Mouse (Mus musculus): ENCODE data around the gene Cd59a.

Gene Cd59a

GRCm38 (mm10) chr2:104144004-104144403, 48.4 kb downstream of the Cd59a start:
- no peak for DNase-seq

DNA sequence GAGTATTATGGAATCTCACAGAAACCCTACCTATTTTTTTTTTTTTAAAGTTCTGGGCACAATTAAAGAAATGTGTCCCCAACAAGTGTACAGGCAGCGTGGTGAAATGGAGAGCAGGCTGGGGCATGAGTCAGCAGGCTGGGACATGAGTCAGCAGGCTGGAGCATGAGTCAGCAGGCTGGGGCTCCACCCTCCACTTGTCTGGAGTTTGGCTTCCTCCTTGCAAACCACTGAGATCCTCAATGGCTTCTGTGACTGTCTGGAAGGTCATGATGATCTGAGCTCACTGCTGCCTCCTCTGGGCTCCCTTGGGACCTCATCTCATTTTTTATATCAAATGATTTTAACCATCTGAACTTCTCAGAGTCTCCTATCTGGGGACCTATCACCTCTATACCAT, 50.4 kb downstream of the Cd59a start:
- DNase-seq = peak; percentile 34 to 65

DNA sequence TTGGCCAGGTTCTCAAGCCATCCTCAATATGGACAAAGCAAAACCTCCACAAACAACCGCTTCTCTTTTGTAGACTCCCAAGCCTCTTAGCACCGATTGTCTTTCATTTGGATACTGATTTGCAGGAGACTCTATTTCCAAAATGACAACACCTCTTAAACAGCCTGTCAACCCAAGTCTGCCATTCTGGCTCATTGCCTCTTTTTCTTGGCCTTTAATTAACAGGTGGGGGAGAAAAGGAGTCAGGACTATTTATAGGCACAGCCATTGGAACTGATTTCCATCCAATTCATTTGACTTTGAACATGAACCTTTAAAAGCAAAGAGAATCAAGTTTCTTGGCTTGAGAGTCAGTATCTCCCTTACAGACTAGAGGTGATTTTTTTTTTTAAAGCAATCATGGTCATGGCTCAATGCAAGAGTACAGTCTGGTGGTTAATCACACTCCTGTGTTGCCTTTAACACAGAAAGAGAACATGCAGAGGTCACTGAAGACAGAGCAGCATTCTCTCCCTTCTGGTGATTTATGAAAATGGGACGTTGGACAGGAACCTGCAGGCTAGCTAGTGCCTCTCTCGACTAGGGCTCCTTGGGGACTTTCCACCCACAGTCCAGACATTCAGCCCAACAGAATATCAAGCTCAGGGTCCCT, 52.4 kb downstream of the Cd59a start:
- no peak for DNase-seq

GRCm38 (mm10) chr2:104150608-104151397, 55.2 kb downstream of the Cd59a start:
- DNase-seq = no peak

GRCm38 (mm10) chr2:104153345-104153744, 57.7 kb downstream of the Cd59a start:
- no peak for DNase-seq

GRCm38 (mm10) chr2:104153876-104154275, 58.3 kb downstream of the Cd59a start:
- no peak for DNase-seq

- no peak for DNase-seq
Observed at GRCm38 (mm10) chr2:104157831-104158230, 62.2 kb downstream of the Cd59a start.

DNA sequence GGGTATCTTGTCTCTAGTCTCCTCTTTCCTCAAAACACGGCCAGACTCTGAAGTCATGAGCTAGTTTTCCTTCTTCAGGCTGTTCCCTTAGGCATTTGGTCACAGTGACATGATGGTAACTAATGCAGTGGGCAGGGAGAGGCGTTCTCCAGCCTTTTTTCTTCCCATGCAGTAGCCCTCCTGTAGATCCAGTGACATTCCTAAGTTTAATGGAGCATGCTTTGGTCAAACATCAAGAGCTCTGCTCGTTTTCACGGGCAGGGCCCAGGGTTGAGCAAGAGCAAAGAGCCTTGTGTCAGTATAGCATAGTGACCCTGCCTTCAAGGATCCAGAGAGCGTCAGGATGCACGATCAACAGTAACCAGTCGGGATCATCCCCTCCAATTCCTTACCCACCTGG, 67.8 kb downstream of the Cd59a start:
- peak in 1 of 2 experiments; percentile 26 for DNase-seq

- DNase-seq = no peak
Observed at GRCm38 (mm10) chr2:104163978-104164487, 68.4 kb downstream of the Cd59a start.

Measured in kidney, postnatal 4 days (tissue).